Mouse (Mus musculus): Measurements from ENCODE around the gene Fam178b.
"Not testable (repeated sequence)": the region's sequence is repeated elsewhere in the genome, so short reads cannot be mapped to it uniquely, and the experiment has no call there.

Fam178b gene

DNA sequence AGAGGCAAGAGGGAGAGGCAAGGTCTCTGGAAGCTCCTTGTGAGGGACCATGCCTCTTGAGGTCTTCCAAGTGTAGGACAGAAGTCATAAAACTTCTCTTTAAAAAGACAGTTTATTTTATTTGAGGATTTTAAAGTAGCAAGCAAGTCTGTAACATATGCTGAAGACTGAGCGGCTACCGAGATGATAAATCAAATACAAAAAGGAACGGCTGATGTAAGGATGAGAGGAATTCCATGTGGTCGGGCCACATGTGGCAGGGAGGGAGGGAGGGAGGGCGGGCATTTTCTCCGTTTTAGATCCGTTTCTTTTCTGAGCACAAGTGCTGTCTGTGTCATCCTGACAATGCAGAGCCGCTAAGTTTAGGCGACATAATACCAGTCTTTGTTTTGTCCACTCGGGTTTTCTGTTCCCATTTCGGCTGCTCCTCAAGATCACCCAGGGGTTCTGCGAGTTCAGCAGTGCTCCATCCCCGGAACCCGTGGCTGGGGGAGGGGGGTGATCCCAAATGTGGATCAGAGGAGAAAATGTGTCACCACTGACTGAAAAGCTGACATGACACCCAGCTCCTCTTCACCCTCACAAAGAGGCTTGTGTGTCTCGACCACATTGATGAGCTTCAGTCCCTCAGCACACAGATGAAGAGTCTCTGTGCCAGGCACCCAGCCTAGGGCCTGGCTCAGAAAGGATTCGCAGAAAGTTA is 10.2 kb downstream of the Fam178b start:
- DNase-seq (ENCODE audit: low spot score in 2 of 2) = no peak

- no peak for DNase-seq (ENCODE audit: low spot score in 2 of 2)
Observed at GRCm38 (mm10) chr1:36671260-36671659, 11.7 kb downstream of the Fam178b start.

- no peak for DNase-seq (ENCODE audit: low spot score in 2 of 2)
Observed at GRCm38 (mm10) chr1:36670256-36670655, 12.7 kb downstream of the Fam178b start.

- DNase-seq (ENCODE audit: low spot score in 2 of 2) = not testable (repeated sequence)
Observed at GRCm38 (mm10) chr1:36668007-36668406, 15.0 kb downstream of the Fam178b start.

- DNase-seq (ENCODE audit: low spot score in 2 of 2) = no peak
Observed at GRCm38 (mm10) chr1:36665934-36666333, 17.0 kb downstream of the Fam178b start.

DNA sequence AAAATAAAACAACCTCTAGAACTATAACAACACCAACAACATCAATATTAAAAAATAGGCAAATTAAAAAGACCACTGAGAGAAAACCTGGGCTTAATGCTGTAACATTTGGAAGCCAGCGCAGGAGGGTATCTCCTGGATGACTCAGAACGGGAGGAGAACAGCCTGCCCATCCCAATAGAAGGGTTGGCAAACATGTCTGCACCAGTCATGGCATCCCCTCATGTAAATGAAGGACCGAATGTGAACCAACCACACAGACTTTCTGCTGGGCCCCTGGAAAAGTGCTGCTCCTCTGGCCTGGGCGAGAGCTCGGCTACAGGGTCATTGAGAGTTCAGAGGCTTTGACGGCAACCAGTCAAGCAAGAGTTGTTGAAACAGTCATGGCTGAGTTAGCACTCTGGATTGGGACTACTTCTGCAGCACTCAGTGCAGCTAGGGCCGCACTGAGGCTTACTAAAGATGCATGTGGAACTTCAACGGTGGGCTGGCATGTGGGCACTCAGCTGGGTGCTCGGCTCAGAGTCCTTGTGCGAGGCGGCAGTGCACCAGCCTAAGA is 17.7 kb downstream of the Fam178b start:
- no peak for DNase-seq (ENCODE audit: low spot score in 2 of 2)

DNA sequence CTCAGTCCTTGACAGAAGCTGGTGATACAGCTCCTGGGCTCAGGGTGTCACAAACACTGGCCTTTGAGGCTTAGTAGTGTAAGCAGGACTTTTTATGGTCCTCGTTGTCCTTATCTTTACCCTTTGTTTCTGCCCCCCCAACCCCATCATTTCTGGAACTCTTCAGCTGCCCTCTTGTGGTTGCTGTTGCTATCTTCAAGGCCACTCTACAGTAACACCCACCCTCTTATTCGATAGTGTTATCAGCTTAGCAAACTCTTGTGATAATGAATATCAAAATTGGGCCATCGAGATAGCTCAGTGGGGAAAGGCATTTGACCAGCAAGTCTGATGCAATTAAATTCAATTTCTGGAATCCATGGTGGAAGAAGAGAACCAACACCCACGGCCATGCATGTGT is 18.5 kb downstream of the Fam178b start:
- DNase-seq (ENCODE audit: low spot score in 2 of 2) = peak in 1 of 2 experiments; percentile 12

DNA sequence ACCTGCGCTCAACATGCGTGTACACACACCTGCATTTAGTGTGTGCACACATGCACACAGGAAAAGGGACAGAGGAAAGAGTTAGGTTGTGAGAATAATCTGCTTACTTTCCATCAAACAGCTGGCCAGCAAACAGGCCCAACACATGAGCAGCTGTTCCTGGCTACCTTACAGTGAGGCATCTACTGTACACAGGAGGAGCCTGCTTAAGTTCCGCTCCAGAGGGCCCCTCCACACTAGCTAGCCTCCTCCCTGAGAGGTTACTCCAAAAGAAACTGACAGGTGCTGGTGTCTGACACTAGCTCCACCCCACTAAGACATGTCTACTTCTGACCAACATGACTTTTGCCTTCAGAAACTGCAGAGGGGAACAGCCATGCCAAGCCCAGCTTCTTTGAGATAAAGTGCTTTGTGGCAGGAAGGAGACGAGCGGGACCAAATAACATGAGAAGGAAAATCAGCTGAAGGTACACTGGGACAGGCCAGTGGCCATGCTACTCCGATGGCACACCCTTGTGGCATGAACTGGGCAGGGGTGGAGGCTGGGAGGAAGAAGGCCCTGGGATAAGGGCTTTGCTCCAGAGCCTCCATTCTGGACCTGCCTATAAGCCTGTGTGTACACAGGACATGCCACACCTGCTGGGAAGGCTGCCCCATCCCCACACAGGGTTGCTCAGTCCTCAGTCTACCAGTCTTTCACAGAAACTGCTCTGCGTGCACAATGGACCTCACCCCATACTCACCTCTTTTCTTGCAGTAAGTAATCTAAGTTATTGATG is 24.2 kb downstream of the Fam178b start:
- no peak for DNase-seq (ENCODE audit: low spot score in 2 of 2)

DNA sequence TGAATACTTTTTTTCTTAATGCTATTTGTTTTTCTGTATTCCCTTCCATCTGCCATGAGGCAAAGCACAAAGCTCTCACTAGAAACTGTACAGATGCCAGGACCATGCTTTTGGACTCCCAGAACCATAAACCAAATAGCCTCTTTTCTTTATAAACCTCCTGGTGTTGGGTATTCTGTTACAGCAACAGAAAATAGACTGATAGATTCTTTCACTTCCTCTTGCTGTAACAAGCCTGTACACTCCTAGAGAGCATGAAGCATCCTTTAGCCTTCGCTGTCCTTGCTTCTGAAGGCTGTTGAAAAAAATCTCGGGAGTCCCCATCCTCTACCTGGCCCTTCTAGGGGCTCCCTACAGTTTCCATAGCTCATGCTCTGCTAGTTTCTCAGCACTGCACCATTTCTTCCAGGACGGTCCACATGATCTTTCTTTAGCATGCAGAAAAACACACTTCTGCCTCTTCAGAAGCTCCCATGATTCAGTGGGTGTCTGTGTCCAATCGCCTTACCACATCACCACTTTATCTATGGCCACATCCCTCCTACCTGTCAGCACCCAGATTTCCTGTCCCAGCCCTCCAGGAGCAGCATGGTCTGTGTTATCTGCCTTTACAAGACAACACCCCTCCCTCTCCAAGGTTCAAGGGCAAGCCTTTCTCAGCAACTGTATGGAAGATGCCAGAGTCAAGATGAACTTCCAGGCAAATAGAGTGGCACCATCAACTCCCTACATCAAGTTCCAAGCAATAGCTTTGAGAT is 25.1 kb downstream of the Fam178b start:
- no peak for DNase-seq (ENCODE audit: low spot score in 2 of 2)

GRCm38 (mm10) chr1:36656233-36656632 is 26.8 kb downstream of the Fam178b start:
- no peak for DNase-seq (ENCODE audit: low spot score in 2 of 2)

DNA sequence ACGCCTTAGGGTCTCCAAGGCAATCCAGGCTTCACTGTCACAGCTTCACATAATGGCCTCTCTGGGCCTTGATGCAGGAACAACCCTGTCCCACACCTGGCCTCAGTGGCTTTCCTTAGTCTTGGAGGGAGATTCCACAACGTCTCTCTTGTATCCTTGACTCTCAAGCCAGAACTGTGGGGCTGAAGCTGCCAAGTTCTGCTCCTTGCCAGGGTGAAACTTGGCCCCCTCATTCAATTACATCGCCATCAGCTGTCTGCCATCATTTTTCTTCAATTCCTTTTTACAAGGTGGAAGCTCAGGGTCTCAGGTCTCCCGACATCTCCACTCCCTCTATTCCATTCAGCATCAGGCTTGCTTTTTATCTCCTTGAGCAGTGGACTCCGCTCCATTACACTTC is 27.9 kb downstream of the Fam178b start:
- no peak for DNase-seq (ENCODE audit: low spot score in 2 of 2)

GRCm38 (mm10) chr1:36647631-36648030 is 35.4 kb downstream of the Fam178b start:
- DNase-seq (ENCODE audit: low spot score in 2 of 2) = peak in 1 of 2 experiments; percentile 58

- DNase-seq (ENCODE audit: low spot score in 2 of 2) = no peak
Observed at GRCm38 (mm10) chr1:36646285-36646684, 36.7 kb downstream of the Fam178b start.

DNA sequence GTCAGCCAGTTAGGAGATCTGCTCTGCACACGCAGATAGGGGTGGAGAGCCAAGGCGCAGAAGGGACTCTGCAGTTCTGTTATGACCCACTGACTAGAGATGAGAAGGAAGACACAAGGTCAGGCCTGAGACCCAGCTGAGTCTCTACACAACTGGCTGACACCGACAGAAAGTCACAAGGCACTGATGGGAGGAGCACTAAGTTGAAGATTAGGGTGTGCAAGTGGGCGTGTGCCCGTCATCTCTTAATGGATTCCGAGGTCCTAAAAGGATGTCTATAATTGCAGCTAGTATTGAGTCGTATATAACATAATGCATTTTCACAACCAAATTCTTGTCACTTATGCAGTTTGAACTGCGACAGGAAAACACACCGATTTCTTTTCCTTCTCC is 38.4 kb downstream of the Fam178b start:
- no peak for DNase-seq (ENCODE audit: low spot score in 2 of 2)

DNA sequence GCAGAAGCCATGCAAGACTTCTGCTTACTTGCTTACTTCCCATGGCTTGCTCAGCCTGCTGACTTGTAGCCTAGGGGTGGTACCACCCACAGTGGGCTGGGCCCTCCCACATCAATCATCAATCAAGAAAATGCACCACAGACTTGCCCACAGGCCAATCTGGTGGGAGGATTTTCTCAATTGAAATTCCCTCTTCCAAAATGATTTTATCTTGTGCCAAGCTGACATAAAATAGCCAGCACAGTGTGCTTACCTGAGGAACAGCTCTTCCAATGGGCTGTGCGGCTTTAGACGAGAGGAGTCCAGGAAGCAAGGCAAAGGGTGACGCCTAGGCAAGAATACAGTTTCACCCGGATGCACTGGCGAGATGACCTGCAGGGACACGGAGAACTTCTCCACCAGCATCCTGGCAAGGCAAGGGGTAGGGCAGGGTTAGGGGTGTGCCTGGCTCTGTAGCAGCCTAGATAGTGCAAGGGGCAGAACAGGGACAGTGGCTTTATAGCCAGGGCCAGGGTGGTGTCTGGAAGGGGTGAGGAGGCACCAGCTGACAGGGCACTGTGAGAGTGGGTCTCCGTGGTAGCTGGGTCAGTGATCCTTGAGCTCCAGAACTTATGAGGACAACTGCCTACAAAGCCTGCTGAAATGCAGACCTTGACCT is 38.9 kb downstream of the Fam178b start:
- DNase-seq (ENCODE audit: low spot score in 2 of 2) = no peak

- DNase-seq (ENCODE audit: low spot score in 2 of 2) = no peak
Observed at GRCm38 (mm10) chr1:36635826-36636485, 47.0 kb downstream of the Fam178b start.

- DNase-seq (ENCODE audit: low spot score in 2 of 2) = peak; percentile 53 to 66
Observed at GRCm38 (mm10) chr1:36634940-36635339, 48.0 kb downstream of the Fam178b start.

GRCm38 (mm10) chr1:36633920-36634319 is 49.1 kb downstream of the Fam178b start:
- no peak for DNase-seq (ENCODE audit: low spot score in 2 of 2)

DNA sequence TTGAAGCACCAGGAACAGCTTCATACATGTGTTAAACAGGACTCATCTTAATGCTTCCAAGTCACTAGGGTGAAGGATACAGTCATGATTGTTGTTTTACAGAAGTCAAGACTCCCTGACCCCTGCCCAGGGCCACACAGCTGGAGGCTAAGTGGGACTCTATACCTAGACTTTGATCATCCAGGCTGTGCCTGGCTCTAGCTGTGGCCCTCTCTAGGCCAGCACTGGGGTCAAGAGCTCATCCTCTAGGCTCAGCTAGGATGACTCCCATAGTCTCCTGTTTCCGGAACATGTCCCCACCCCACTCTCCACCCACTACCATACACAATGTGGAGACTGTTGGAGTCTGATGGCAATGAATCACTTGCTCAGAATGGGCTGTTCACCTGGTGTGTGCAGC is 50.1 kb downstream of the Fam178b start:
- no peak for DNase-seq (ENCODE audit: low spot score in 2 of 2)

DNA sequence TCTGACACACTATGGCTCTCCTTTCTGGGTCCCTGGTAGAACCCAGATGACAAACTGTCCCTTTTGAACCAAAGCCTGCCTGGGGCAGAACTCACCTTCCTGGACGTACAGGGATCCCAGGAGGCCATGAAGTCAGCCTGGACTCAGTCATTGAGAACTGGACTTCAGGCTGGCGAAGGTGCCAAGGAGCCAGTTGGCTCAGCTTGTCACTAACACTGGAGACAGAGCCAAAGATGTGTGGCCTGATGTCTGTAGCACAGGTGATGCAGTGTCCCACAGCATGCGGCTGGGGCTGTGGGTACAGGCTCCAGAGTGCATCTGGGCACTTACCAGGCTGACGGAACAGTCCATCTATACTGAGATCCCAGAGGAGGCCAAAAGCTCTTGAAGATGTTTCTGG is 50.9 kb downstream of the Fam178b start:
- DNase-seq (ENCODE audit: low spot score in 2 of 2) = no peak

GRCm38 (mm10) chr1:36631391-36631790 is 51.6 kb downstream of the Fam178b start:
- DNase-seq (ENCODE audit: low spot score in 2 of 2) = no peak

Measured in urinary bladder, adult 18-20 months (tissue).